Mouse (Mus musculus) heart, embryonic 15.5 days (tissue): ENCODE results near the gene D17Wsu92e. TPM values are rescaled to one million over a fixed set of nuclear protein-coding genes. Genes with fewer than 3 reads are reported as not detected.
A peak's percentile ranks its signal among the peaks of the same experiment; 100 is the strongest.

Experiments used
- ATAC-seq: fragments of 200-750 bp; cut with Nextera tagmentation; replicated peaks from 2 replicates; pipeline ENCODE4 v1.8.0; 2017; ENCODE audit warnings: low read depth, moderate TSS enrichment; ENCODE audit not compliant: insufficient number of reproducible peaks, insufficient read depth, low FRiP score
- H3K27ac ChIP-seq: fragments of 300-500 bp; sonication (generic); 2 replicates; pipeline ENCODE4 v1.5.1; 2015; ENCODE audit warnings: mild to moderate bottlenecking, inconsistent platforms
- H3K27me3 ChIP-seq: fragments of 300-500 bp; sonication (generic); 2 replicates; pipeline ENCODE4 v1.6.1; 2015; ENCODE audit warnings: inconsistent platforms
- H3K36me3 ChIP-seq: fragments of 300-500 bp; sonication (generic); 2 replicates; pipeline ENCODE4 v1.6.1; 2015; ENCODE audit warnings: mild to moderate bottlenecking, inconsistent platforms
- H3K4me1 ChIP-seq: fragments of 300-500 bp; sonication (generic); replicated peaks from 2 replicates; pipeline ENCODE4 v1.6.1; 2015; ENCODE audit warnings: inconsistent platforms
- H3K4me2 ChIP-seq: fragments of 300-500 bp; sonication (generic); 2 replicates; pipeline ENCODE4 v1.6.1; 2015; ENCODE audit warnings: inconsistent platforms, mild to moderate bottlenecking, moderate library complexity
- H3K4me3 ChIP-seq: fragments of 300-500 bp; sonication (generic); 2 replicates; pipeline ENCODE4 v1.5.1; 2015; ENCODE audit warnings: mild to moderate bottlenecking, inconsistent platforms
- H3K9ac ChIP-seq: fragments of 300-500 bp; sonication (generic); 2 replicates; pipeline ENCODE4 v1.6.1; 2015; ENCODE audit warnings: mild to moderate bottlenecking, inconsistent platforms
- H3K9me3 ChIP-seq: fragments of 300-500 bp; sonication (generic); replicated peaks from 2 replicates; pipeline ENCODE4 v1.6.1; 2016; ENCODE audit warnings: inconsistent platforms
- WGBS: fragments of 180-500 bp; shearing (Covaris S2); methylation state at CpG from one replicate; pipeline ENCODE4 v1.1.7; 2015; ENCODE audit warnings: mixed read lengths; 5-methylcytosine and 5-hydroxymethylcytosine counted together
- polyA plus RNA-seq: library from polyadenylated mRNA; unstranded; fragments of >200 nt; fragmentation: Nextera tagmentation; extraction: Ambion mirVana; gene quantifications from 2 replicates; pipeline ENCODE4 v1.2.1, GENCODE M21; 2015

Gene D17Wsu92e
- polyA plus RNA-seq: 11.9 and 14.1 TPM in 2 replicates

- WGBS: 3% methylated on average over 32 of the region's 56 CpGs
- H3K27me3 ChIP-seq: no peaks in the 10 kb centered on the region
- peaks cover 26% of the 10 kb centered on the region for H3K4me1 ChIP-seq
Observed at GRCm38 (mm10) chr17:27820568-27821406, at the start of gene D17Wsu92e. TSS of gene D17Wsu92e (minus strand) at chr17:27820648.

GRCm38 (mm10) chr17:27866737-27867136 lies 46.3 kb upstream of the D17Wsu92e start:
- H3K4me1 ChIP-seq: peaks cover 8% of the 10 kb centered on the region
- no peak for ATAC-seq
- 64% methylated on average over 4 of the region's 4 CpGs for WGBS
- H3K9me3 ChIP-seq: no peaks in the 10 kb centered on the region
- H3K4me2 ChIP-seq: no peak overlapping the region
- H3K27ac ChIP-seq: no peak overlapping the region
- H3K36me3 ChIP-seq: peaks cover 5% of the 10 kb centered on the region; the same call in 1 of the 2 replicates
- no peak overlapping the region for H3K9ac ChIP-seq
- H3K4me3 ChIP-seq: no peak overlapping the region
- no peaks in the 10 kb centered on the region for H3K27me3 ChIP-seq

More at GRCm38 (mm10) chr17:27820568-27821406, at the start of gene D17Wsu92e:
- ATAC-seq: peak; percentile 97
- H3K4me3 ChIP-seq: peak within 1 kb of the TSS; percentile 77
- H3K9ac ChIP-seq: peak within 1 kb of the TSS; percentile 80
- peak within 1 kb of the TSS; percentile 94 for H3K27ac ChIP-seq
- H3K36me3 ChIP-seq: no peaks in the 10 kb centered on the region
- peak within 1 kb of the TSS; percentile 80 for H3K4me2 ChIP-seq
- no peaks in the 10 kb centered on the region for H3K9me3 ChIP-seq

GRCm38 (mm10) chr17:27865461-27865860 lies 45.0 kb upstream of the D17Wsu92e start:
- H3K4me3 ChIP-seq: no peak overlapping the region
- peaks cover 5% of the 10 kb centered on the region; the same call in 1 of the 2 replicates for H3K36me3 ChIP-seq
- no peak for ATAC-seq
- H3K9ac ChIP-seq: no peak overlapping the region
- H3K27me3 ChIP-seq: no peaks in the 10 kb centered on the region
- no peak overlapping the region for H3K4me2 ChIP-seq
- WGBS: 84% methylated on average over 2 of the region's 2 CpGs
- H3K27ac ChIP-seq: no peak overlapping the region
- no peaks in the 10 kb centered on the region for H3K9me3 ChIP-seq
- H3K4me1 ChIP-seq: peaks cover 8% of the 10 kb centered on the region

- Histone ChIP-seq H3K9me3 (no peaks in the 10 kb centered on the region), H3K27me3 (no peaks in the 10 kb centered on the region), H3K4me2 (no peak overlapping the region), H3K36me3 (peaks cover 3% of the 10 kb centered on the region), H3K9ac (no peak overlapping the region), H3K4me3 (no peak overlapping the region), H3K27ac (no peak overlapping the region), H3K4me1 (peaks cover 18% of the 10 kb centered on the region)
- ATAC-seq: no peak
- WGBS: 54% methylated on average over 2 of the region's 2 CpGs
Observed at GRCm38 (mm10) chr17:27859131-27859530, 38.7 kb upstream of the D17Wsu92e start.

GRCm38 (mm10) chr17:27857649-27858475 lies 37.4 kb upstream of the D17Wsu92e start:
- no peak for ATAC-seq
- no peak overlapping the region for H3K27ac ChIP-seq
- peaks cover 18% of the 10 kb centered on the region for H3K4me1 ChIP-seq
- H3K36me3 ChIP-seq: peaks cover 13% of the 10 kb centered on the region
- WGBS: 35% methylated on average over 11 of the region's 11 CpGs
- no peaks in the 10 kb centered on the region for H3K27me3 ChIP-seq
- H3K4me2 ChIP-seq: peak overlapping the region; percentile 94
- H3K4me3 ChIP-seq: peak overlapping the region; percentile 99
- peak overlapping the region; percentile 95 for H3K9ac ChIP-seq
- H3K9me3 ChIP-seq: no peaks in the 10 kb centered on the region

- Histone ChIP-seq H3K27ac (peak overlapping the region; percentile 86), H3K36me3 (peaks cover 21% of the 10 kb centered on the region), H3K4me2 (peak overlapping the region; percentile 94), H3K27me3 (no peaks in the 10 kb centered on the region), H3K9me3 (no peaks in the 10 kb centered on the region), H3K9ac (peak overlapping the region; percentile 95), H3K4me3 (peak overlapping the region; percentile 99), H3K4me1 (peaks cover 18% of the 10 kb centered on the region)
- 1% methylated on average over 51 of the region's 52 CpGs for WGBS
- ATAC-seq: peak; percentile 74
Observed at GRCm38 (mm10) chr17:27856798-27857648, 36.6 kb upstream of the D17Wsu92e start.

GRCm38 (mm10) chr17:27856265-27856797 lies 35.9 kb upstream of the D17Wsu92e start, which contains the start of gene Uhrf1bp1:
TSS of gene Uhrf1bp1 (plus strand) at chr17:27856441.
- ATAC-seq: peak; percentile 89
- Histone ChIP-seq H3K9ac (peak within 1 kb of the TSS; percentile 95), H3K36me3 (peaks cover 24% of the 10 kb centered on the region), H3K27ac (peak within 1 kb of the TSS; percentile 86), H3K4me3 (peak within 1 kb of the TSS; percentile 99), H3K4me2 (peak within 1 kb of the TSS; percentile 94), H3K4me1 (peaks cover 18% of the 10 kb centered on the region), H3K9me3 (no peaks in the 10 kb centered on the region), H3K27me3 (no peaks in the 10 kb centered on the region)
- under 1% methylated on average over 54 of the region's 54 CpGs for WGBS

- Histone ChIP-seq H3K36me3 (peaks cover 68% of the 10 kb centered on the region), H3K9me3 (no peaks in the 10 kb centered on the region), H3K27ac (no peak overlapping the region), H3K4me3 (no peak overlapping the region), H3K9ac (no peak overlapping the region), H3K4me2 (no peak overlapping the region), H3K4me1 (peaks cover 9% of the 10 kb centered on the region), H3K27me3 (no peaks in the 10 kb centered on the region)
- WGBS: 25% methylated on average over 3 of the region's 3 CpGs
- no peak for ATAC-seq
Observed at GRCm38 (mm10) chr17:27851076-27851475, 30.6 kb upstream of the D17Wsu92e start.

GRCm38 (mm10) chr17:27848351-27848750 lies 27.9 kb upstream of the D17Wsu92e start:
- Histone ChIP-seq H3K27me3 (no peaks in the 10 kb centered on the region), H3K4me3 (no peak overlapping the region), H3K9ac (no peak overlapping the region), H3K4me1 (peaks cover 4% of the 10 kb centered on the region; the same call in 1 of the 2 replicates), H3K4me2 (no peak overlapping the region), H3K27ac (no peak overlapping the region), H3K9me3 (no peaks in the 10 kb centered on the region), H3K36me3 (peaks cover 82% of the 10 kb centered on the region)
- WGBS: 96% methylated on average over 1 of the region's 1 CpGs
- ATAC-seq: no peak

- Histone ChIP-seq H3K27ac (peak overlapping the region; percentile 54), H3K4me2 (peak overlapping the region; percentile 77), H3K9ac (peak overlapping the region; percentile 93), H3K36me3 (peaks cover 23% of the 10 kb centered on the region), H3K9me3 (no peaks in the 10 kb centered on the region), H3K27me3 (peaks cover 12% of the 10 kb centered on the region; the same call in 1 of the 2 replicates), H3K4me1 (peaks cover 15% of the 10 kb centered on the region), H3K4me3 (peak overlapping the region; percentile 96)
- ATAC-seq: peak; percentile 94
- WGBS: 2% methylated on average over 35 of the region's 35 CpGs
Observed at GRCm38 (mm10) chr17:27839469-27840252, 19.2 kb upstream of the D17Wsu92e start.
